In the genomic region with DNA sequence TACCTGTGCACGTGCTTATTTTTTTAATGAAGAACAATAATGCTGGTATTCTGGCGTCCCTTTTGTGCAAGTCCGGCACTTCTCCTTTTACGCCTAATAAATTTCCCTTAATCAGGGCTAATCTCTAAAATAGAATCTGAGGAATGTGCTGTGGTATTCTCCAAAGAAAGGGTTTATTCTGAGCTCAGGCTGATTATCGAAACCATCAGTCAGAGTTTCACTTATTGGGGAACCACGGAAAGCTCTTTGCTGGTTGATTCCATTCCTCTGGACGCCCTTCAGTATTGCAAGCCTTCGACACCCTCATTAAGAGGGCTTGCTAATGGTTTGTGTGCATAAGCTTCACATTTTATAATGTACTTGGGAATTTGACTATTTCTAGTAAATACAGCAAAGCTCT, we compare ENCODE assay signal across 27 mouse cellular contexts.
"Had no signal": no experiment of that assay in that cellular context is flagged by ENCODE, and none has a peak within 500 bp of the region (broad histone marks: within the 10 kb centered on the region; RNA-seq: fewer than 3 reads in every experiment).

No protein-coding gene starts in this region.

- H3K4me2 ChIP-seq: embryonic facial prominence, embryonic 12.5 days; embryonic facial prominence, embryonic 13.5 days; embryonic facial prominence, embryonic 15.5 days; forebrain, embryonic 12.5 days; forebrain, embryonic 13.5 days; forebrain, embryonic 15.5 days had no signal

- H3K27ac ChIP-seq: embryonic facial prominence, embryonic 13.5 days; forebrain, embryonic 12.5 days; forebrain, embryonic 13.5 days; forebrain, embryonic 15.5 days; gastrocnemius, adult 2 months; heart, adult 2 months; heart, embryonic 10.5 days had no signal

- H3K4me1 ChIP-seq: embryonic facial prominence, embryonic 15.5 days had no signal

- H3K27me3 ChIP-seq: embryonic facial prominence, embryonic 12.5 days; embryonic facial prominence, embryonic 15.5 days; forebrain, embryonic 13.5 days; forebrain, embryonic 15.5 days had no signal

- H3K9me3 ChIP-seq: embryonic facial prominence, embryonic 12.5 days; embryonic facial prominence, embryonic 15.5 days; forebrain, embryonic 12.5 days; forebrain, embryonic 13.5 days; forebrain, embryonic 15.5 days had no signal

- H3K4me3 ChIP-seq: embryonic facial prominence, embryonic 10.5 days; embryonic facial prominence, embryonic 12.5 days; embryonic facial prominence, embryonic 13.5 days; embryonic facial prominence, embryonic 15.5 days; erythroblast, embryonic 14.5 days; forebrain, embryonic 10.5 days; forebrain, embryonic 12.5 days; forebrain, embryonic 13.5 days; forebrain, embryonic 15.5 days; gastrocnemius, adult 2 months; heart, adult 2 months; heart, embryonic 10.5 days had no signal

- DNase-seq: cerebellum, adult 9-11 months; cerebellum, postnatal 10 days; cerebellum, postnatal 14 days; cerebellum, postnatal 25 days; cerebellum, postnatal 36 days; embryo, embryonic 11 days; forebrain, postnatal 0 days; gastrocnemius, adult 2 months; gastrocnemius, postnatal 10 days; gastrocnemius, postnatal 14 days; gastrocnemius, postnatal 25 days; gastrocnemius, postnatal 36 days; heart, adult 11 months; heart, adult 18-20 months; heart, adult 2 months had no signal

- H3K9ac ChIP-seq: embryonic facial prominence, embryonic 12.5 days; embryonic facial prominence, embryonic 13.5 days; embryonic facial prominence, embryonic 15.5 days; forebrain, embryonic 12.5 days; forebrain, embryonic 13.5 days; forebrain, embryonic 15.5 days; forebrain, postnatal 0 days had no signal

- H3K36me3 ChIP-seq: embryonic facial prominence, embryonic 10.5 days; embryonic facial prominence, embryonic 12.5 days; embryonic facial prominence, embryonic 13.5 days; embryonic facial prominence, embryonic 15.5 days; forebrain, embryonic 10.5 days; forebrain, embryonic 12.5 days; forebrain, embryonic 15.5 days had no signal

- ATAC-seq: forebrain, embryonic 14.5 days; forebrain, embryonic 15.5 days; forebrain, embryonic 16.5 days; forebrain, postnatal 0 days had no signal
